Mouse (Mus musculus): ENCODE data around the gene Gm8653. TPM values are rescaled to one million over a fixed set of nuclear protein-coding genes. Genes with fewer than 3 reads are reported as not detected.
"Not testable (repeated sequence)": the region's sequence is repeated elsewhere in the genome, so short reads cannot be mapped to it uniquely, and the experiment has no call there.

Gene Gm8653
- not detected in 2 replicates for polyA plus RNA-seq (2015; fragmentation: Nextera tagmentation; extraction: Ambion mirVana)

GRCm38 (mm10) chr7:22201164-22201563, at the start of gene Gm8653:
TSS of gene Gm8653 (minus strand) at chr7:22201264.
- H3K27ac ChIP-seq (ENCODE audit: low read length); H3K4me3 ChIP-seq (replicated peaks; ENCODE audit: low read length); H3K4me2 ChIP-seq (ENCODE audit: low read depth, low read length); ATAC-seq (ENCODE audit: insufficient read depth, low FRiP score); H3K9ac ChIP-seq (ENCODE audit: low read length); H3K36me3 ChIP-seq (ENCODE audit: control insufficient read depth, insufficient read depth, low read length); H3K4me1 ChIP-seq (ENCODE audit: control insufficient read depth, insufficient read depth, low read length); H3K9me3 ChIP-seq (replicated peaks; ENCODE audit: control insufficient read depth, low read length); H3K27me3 ChIP-seq (ENCODE audit: control insufficient read depth, insufficient read depth, low read length): not testable (repeated sequence)
- no CpG with 5 or more reads among the region's 2 CpGs for WGBS

GRCm38 (mm10) chr7:22229384-22229783, 28.3 kb upstream of the Gm8653 start, which contains the start of gene Gm8453:
TSS of gene Gm8453 (minus strand) at chr7:22229484.
- H3K27me3 ChIP-seq (ENCODE audit: control insufficient read depth, insufficient read depth, low read length); H3K4me2 ChIP-seq (ENCODE audit: low read depth, low read length); H3K9me3 ChIP-seq (replicated peaks; ENCODE audit: control insufficient read depth, low read length); ATAC-seq (ENCODE audit: insufficient read depth, low FRiP score); H3K9ac ChIP-seq (ENCODE audit: low read length); H3K27ac ChIP-seq (ENCODE audit: low read length); H3K4me1 ChIP-seq (ENCODE audit: control insufficient read depth, insufficient read depth, low read length); H3K4me3 ChIP-seq (replicated peaks; ENCODE audit: low read length); H3K36me3 ChIP-seq (ENCODE audit: control insufficient read depth, insufficient read depth, low read length): not testable (repeated sequence)
- WGBS: 19% methylated on average over 1 of the region's 2 CpGs

- H3K4me1 ChIP-seq (ENCODE audit: control insufficient read depth, insufficient read depth, low read length); H3K27me3 ChIP-seq (ENCODE audit: control insufficient read depth, insufficient read depth, low read length); H3K27ac ChIP-seq (ENCODE audit: low read length); ATAC-seq (ENCODE audit: insufficient read depth, low FRiP score); H3K4me3 ChIP-seq (replicated peaks; ENCODE audit: low read length); H3K9ac ChIP-seq (ENCODE audit: low read length); H3K9me3 ChIP-seq (replicated peaks; ENCODE audit: control insufficient read depth, low read length); H3K36me3 ChIP-seq (ENCODE audit: control insufficient read depth, insufficient read depth, low read length); H3K4me2 ChIP-seq (ENCODE audit: low read depth, low read length): not testable (repeated sequence)
- no CpG with 5 or more reads among the region's 3 CpGs for WGBS
Measured at GRCm38 (mm10) chr7:22189077-22189476, 12.0 kb downstream of the Gm8653 start, which contains the start of gene Vmn1r143. TSS of gene Vmn1r143 (plus strand) at chr7:22189377.

- not testable (repeated sequence) for H3K4me3 ChIP-seq (replicated peaks; ENCODE audit: low read length); H3K9ac ChIP-seq (ENCODE audit: low read length); H3K4me1 ChIP-seq (ENCODE audit: control insufficient read depth, insufficient read depth, low read length); H3K36me3 ChIP-seq (ENCODE audit: control insufficient read depth, insufficient read depth, low read length); H3K9me3 ChIP-seq (replicated peaks; ENCODE audit: control insufficient read depth, low read length); ATAC-seq (ENCODE audit: insufficient read depth, low FRiP score); H3K4me2 ChIP-seq (ENCODE audit: low read depth, low read length); H3K27me3 ChIP-seq (ENCODE audit: control insufficient read depth, insufficient read depth, low read length); H3K27ac ChIP-seq (ENCODE audit: low read length)
- whole genome bisulfite sequencing: no CpG with 5 or more reads among the region's 3 CpGs
Measured at GRCm38 (mm10) chr7:22163935-22164334, 37.1 kb downstream of the Gm8653 start, which contains the start of gene Vmn1r142. TSS of gene Vmn1r142 (minus strand) at chr7:22164035.

Other genes with a start within 250 kb of the Gm8653 start
- not detected in 2 replicates for gene Vmn1r137, start 206.7 kb downstream of the Gm8653 start, polyA plus RNA-seq (2015; fragmentation: Nextera tagmentation; extraction: Ambion mirVana)
- gene Vmn1r138, start 172.4 kb downstream of the Gm8653 start, polyA plus RNA-seq (2015; fragmentation: Nextera tagmentation; extraction: Ambion mirVana): not detected in 2 replicates
- not detected in 2 replicates for gene Gm6176, start 145.0 kb downstream of the Gm8653 start, polyA plus RNA-seq (2015; fragmentation: Nextera tagmentation; extraction: Ambion mirVana)
- not detected in 2 replicates for gene Vmn1r139, start 132.2 kb downstream of the Gm8653 start, polyA plus RNA-seq (2015; fragmentation: Nextera tagmentation; extraction: Ambion mirVana)
- gene Gm16451, start 83.0 kb downstream of the Gm8653 start, polyA plus RNA-seq (2015; fragmentation: Nextera tagmentation; extraction: Ambion mirVana): not detected in 2 replicates
- gene Gm10666, start 66.5 kb downstream of the Gm8653 start, polyA plus RNA-seq (2015; fragmentation: Nextera tagmentation; extraction: Ambion mirVana): not detected in 2 replicates
- not detected in 2 replicates for gene Vmn1r142, start 37.2 kb downstream of the Gm8653 start, polyA plus RNA-seq (2015; fragmentation: Nextera tagmentation; extraction: Ambion mirVana)
- gene Vmn1r143, start 11.9 kb downstream of the Gm8653 start, polyA plus RNA-seq (2015; fragmentation: Nextera tagmentation; extraction: Ambion mirVana): not detected in 2 replicates
- gene Gm8453, start 28.2 kb upstream of the Gm8653 start, polyA plus RNA-seq (2015; fragmentation: Nextera tagmentation; extraction: Ambion mirVana): not detected in 2 replicates
- not detected in 2 replicates for gene Gm4187, start 128.5 kb upstream of the Gm8653 start, polyA plus RNA-seq (2015; fragmentation: Nextera tagmentation; extraction: Ambion mirVana)
- gene Gm8660, start 169.8 kb upstream of the Gm8653 start, polyA plus RNA-seq (2015; fragmentation: Nextera tagmentation; extraction: Ambion mirVana): not detected in 2 replicates
- not detected in 2 replicates for gene Vmn1r148, start 212.3 kb upstream of the Gm8653 start, polyA plus RNA-seq (2015; fragmentation: Nextera tagmentation; extraction: Ambion mirVana)
- gene Vmn1r149, start 237.0 kb upstream of the Gm8653 start, polyA plus RNA-seq (2015; fragmentation: Nextera tagmentation; extraction: Ambion mirVana): not detected in 2 replicates

Data from stomach, embryonic 16.5 days (tissue).